Mouse (Mus musculus) lung, embryonic 14.5 days (tissue): ENCODE data around the gene AC141477.1. TPM values are rescaled to one million over a fixed set of nuclear protein-coding genes. Genes with fewer than 3 reads are reported as not detected.

ENCODE experiments used
- ATAC-seq: fragments of 200-750 bp; cut with Nextera tagmentation; 2 replicates; pipeline ENCODE4 v1.8.0; 2017; ENCODE audit warnings: mild to moderate bottlenecking, moderate TSS enrichment, moderate library complexity; ENCODE audit not compliant: insufficient read depth
- DNase-seq: peaks from one replicate; pipeline ENCODE4 v3.0.0-alpha.2; 2015
- H3K27ac ChIP-seq: fragments of 300-500 bp; sonication (generic); 2 replicates; pipeline ENCODE4 v1.5.1; 2014; ENCODE audit warnings: low read depth, mild to moderate bottlenecking, moderate library complexity
- H3K27me3 ChIP-seq: fragments of 300-500 bp; sonication (generic); 2 replicates; pipeline ENCODE4 v1.6.1; 2014; ENCODE audit warnings: low read length, control low read depth; ENCODE audit not compliant: insufficient read depth
- H3K36me3 ChIP-seq: fragments of 300-500 bp; sonication (generic); 2 replicates; pipeline ENCODE4 v1.6.1; 2014; ENCODE audit warnings: control low read depth; ENCODE audit not compliant: insufficient read depth
- H3K4me1 ChIP-seq: fragments of 300-500 bp; sonication (generic); 2 replicates; pipeline ENCODE4 v1.6.1; 2014; ENCODE audit warnings: antibody characterized with exemption, control low read depth; ENCODE audit not compliant: insufficient read depth
- H3K4me2 ChIP-seq: fragments of 300-500 bp; sonication (generic); 2 replicates; pipeline ENCODE4 v1.6.1; 2014; ENCODE audit warnings: mild to moderate bottlenecking
- H3K4me3 ChIP-seq: fragments of 300-500 bp; sonication (generic); 2 replicates; pipeline ENCODE4 v1.5.1; 2014; ENCODE audit warnings: low read depth, low read length
- H3K9ac ChIP-seq: fragments of 300-500 bp; sonication (generic); 2 replicates; pipeline ENCODE4 v1.6.1; 2014
- H3K9me3 ChIP-seq: fragments of 300-500 bp; sonication (generic); 2 replicates; pipeline ENCODE4 v1.6.1; 2016; ENCODE audit warnings: low read depth, low read length, control low read depth
- CTCF ChIP-seq: IDR thresholded peaks from 2 replicates; pipeline ENCODE4 v1.5.1; 2016; ENCODE audit warnings: antibody characterized with exemption, low read depth
- WGBS: fragments of 180-500 bp; shearing (Covaris S2); extraction: QIAGEN DNeasy Blood & Tissue Kit; methylation state at CpG from one replicate; pipeline ENCODE4 v1.1.7; 2014; 5-methylcytosine and 5-hydroxymethylcytosine counted together
- polyA plus RNA-seq: library from polyadenylated mRNA; unstranded; fragments of >200 nt; fragmentation: Nextera tagmentation; extraction: Ambion mirVana; gene quantifications from 2 replicates; pipeline ENCODE4 v1.2.1, GENCODE M21; 2014

The AC141477.1 gene
- polyA plus RNA-seq, 1 experiment from 2014 or later = not detected

DNA sequence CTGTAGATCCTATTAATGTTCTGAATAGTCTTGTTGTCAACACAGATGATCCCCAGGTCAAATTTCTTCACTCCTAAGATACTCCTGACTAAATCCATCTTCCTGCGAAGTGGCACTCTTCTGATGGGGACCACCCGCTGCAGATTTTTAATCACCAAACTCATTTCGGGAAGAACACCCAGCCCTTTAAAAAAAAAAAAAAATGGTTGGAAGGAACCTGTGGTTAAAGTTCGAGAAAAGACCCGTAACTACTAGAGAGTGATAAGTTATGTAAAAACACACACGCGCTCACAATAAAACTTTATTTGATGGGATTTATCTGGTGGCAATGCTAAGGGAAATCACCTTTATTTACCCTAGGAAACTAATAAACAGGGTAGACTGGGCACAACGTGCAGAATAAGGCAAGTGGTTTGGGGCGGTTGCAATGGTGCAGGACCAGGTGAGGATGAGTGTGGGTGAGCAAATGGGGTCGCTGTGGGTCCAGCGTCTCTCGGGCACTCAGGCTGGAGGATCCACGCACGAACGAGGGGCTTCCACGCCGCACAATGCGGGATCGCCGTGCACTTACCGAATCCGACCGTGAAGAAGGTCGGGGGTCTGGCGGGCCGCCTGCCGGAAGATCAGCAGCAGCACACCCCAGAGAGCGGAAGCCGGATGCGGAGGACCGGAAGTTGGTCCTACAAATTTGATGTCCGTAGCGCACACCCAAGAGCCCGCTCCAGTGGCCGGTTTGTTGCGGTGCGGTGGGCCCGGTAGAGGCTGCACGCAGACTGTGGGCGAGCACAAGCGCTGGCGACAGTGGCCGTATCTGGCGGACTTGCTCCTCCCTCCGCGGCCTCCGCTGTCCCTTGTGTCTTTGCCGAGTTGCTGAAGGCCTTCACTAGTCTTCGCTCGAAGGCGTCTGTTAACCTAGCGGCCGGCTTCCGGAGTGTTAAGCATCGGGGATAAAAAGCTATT is 28.2 kb upstream of the AC141477.1 start, which contains the start of the genes Mcm3ap and Ybey:
TSS of gene Mcm3ap (plus strand) at position 725 of the 960 bp plus-strand sequence.
TSS of gene Ybey (minus strand) at position 912 of the 960 bp plus-strand sequence.
- peak within 1 kb of the TSS; percentile 78 for H3K4me3 ChIP-seq
- DNase-seq (peak; percentile 96), ATAC-seq (peak; percentile 99)
- peak within 1 kb of the TSS; percentile 92 for H3K9ac ChIP-seq
- H3K4me2 ChIP-seq = peak within 1 kb of the TSS; percentile 64
- peak; percentile 66 for TF ChIP-seq CTCF
- H3K27ac ChIP-seq = peak within 1 kb of the TSS; percentile 85
- 1% methylated on average over 55 of the region's 55 CpGs for WGBS
- no peaks in the 10 kb centered on the region for H3K4me1 ChIP-seq
- H3K36me3 ChIP-seq = peaks cover 31% of the 10 kb centered on the region
- no peaks in the 10 kb centered on the region for H3K27me3 ChIP-seq
- H3K9me3 ChIP-seq = no peaks in the 10 kb centered on the region

- Histone ChIP-seq H3K4me1 (no peaks in the 10 kb centered on the region), H3K4me3 (no peak overlapping the region), H3K9me3 (no peaks in the 10 kb centered on the region), H3K9ac (no peak overlapping the region), H3K4me2 (no peak overlapping the region), H3K36me3 (no peaks in the 10 kb centered on the region), H3K27ac (no peak overlapping the region), H3K27me3 (no peaks in the 10 kb centered on the region)
- DNase-seq = no peak
- WGBS = 87% methylated on average over 6 of the region's 6 CpGs
- ATAC-seq = no peak
- TF ChIP-seq CTCF = no peak
These were observed 22.5 kb upstream of the AC141477.1 start for GRCm38 (mm10) chr10:76462721-76463120.

DNA sequence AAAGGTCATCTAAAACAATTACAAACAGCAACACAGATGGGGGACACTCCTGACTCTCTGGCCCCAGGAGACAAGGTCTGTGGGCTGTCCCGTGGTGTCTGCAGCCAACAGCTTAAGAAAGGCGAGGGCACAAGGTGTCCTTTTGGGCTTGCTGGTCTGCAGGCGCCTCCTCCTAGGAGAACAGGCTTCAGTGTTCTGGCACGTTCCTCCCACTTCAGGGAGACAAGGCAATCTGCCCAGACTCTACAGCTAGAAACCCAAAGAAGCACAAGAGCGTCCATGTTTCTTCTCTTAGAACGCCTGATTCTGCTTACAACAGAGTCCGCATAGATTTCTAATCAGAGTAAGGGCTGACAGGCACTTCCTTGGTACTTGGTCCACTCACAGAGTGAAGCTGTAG is 22.1 kb upstream of the AC141477.1 start:
- H3K4me1 ChIP-seq = no peaks in the 10 kb centered on the region
- no peak overlapping the region for H3K9ac ChIP-seq
- no peaks in the 10 kb centered on the region for H3K36me3 ChIP-seq
- no peaks in the 10 kb centered on the region for H3K27me3 ChIP-seq
- TF ChIP-seq CTCF = no peak
- H3K27ac ChIP-seq = no peak overlapping the region
- H3K9me3 ChIP-seq = no peaks in the 10 kb centered on the region
- WGBS = 86% methylated on average over 7 of the region's 7 CpGs
- H3K4me2 ChIP-seq = no peak overlapping the region
- H3K4me3 ChIP-seq = no peak overlapping the region
- DNase-seq (no peak), ATAC-seq (no peak)

GRCm38 (mm10) chr10:76461255-76461654 is 21.0 kb upstream of the AC141477.1 start:
- no peak for TF ChIP-seq CTCF
- Histone ChIP-seq H3K27ac (no peak overlapping the region), H3K4me2 (no peak overlapping the region), H3K4me3 (no peak overlapping the region), H3K4me1 (no peaks in the 10 kb centered on the region), H3K27me3 (no peaks in the 10 kb centered on the region), H3K9me3 (no peaks in the 10 kb centered on the region), H3K36me3 (no peaks in the 10 kb centered on the region), H3K9ac (no peak overlapping the region)
- no peak for DNase-seq
- WGBS = 79% methylated on average over 1 of the region's 1 CpGs
- ATAC-seq = no peak

GRCm38 (mm10) chr10:76455289-76455688 is 15.0 kb upstream of the AC141477.1 start:
- DNase-seq (peak; percentile 76), ATAC-seq (no peak)

GRCm38 (mm10) chr10:76448851-76449250 is 8.6 kb upstream of the AC141477.1 start, which contains the start of gene 2610028H24Rik:
2610028H24Rik (plus strand) TSS chr10:76449081.
- Histone ChIP-seq H3K4me2 (no peak within 1 kb of the TSS), H3K9ac (no peak within 1 kb of the TSS), H3K4me1 (peaks cover under 1% of the 10 kb centered on the region; the same call in 1 of the 2 replicates), H3K27me3 (no peaks in the 10 kb centered on the region), H3K9me3 (no peaks in the 10 kb centered on the region), H3K27ac (no peak within 1 kb of the TSS), H3K36me3 (no peaks in the 10 kb centered on the region), H3K4me3 (no peak within 1 kb of the TSS)
- DNase-seq (no peak), ATAC-seq (no peak)
- WGBS = 62% methylated on average over 5 of the region's 5 CpGs
- TF ChIP-seq CTCF = no peak

More at GRCm38 (mm10) chr10:76455289-76455688, 15.0 kb upstream of the AC141477.1 start:
- no peaks in the 10 kb centered on the region for H3K9me3 ChIP-seq
- 50% methylated on average over 5 of the region's 5 CpGs for WGBS
- TF ChIP-seq CTCF = peak; percentile 75
- no peak overlapping the region for H3K9ac ChIP-seq
- H3K4me2 ChIP-seq = no peak overlapping the region
- no peaks in the 10 kb centered on the region for H3K27me3 ChIP-seq
- H3K36me3 ChIP-seq = no peaks in the 10 kb centered on the region
- H3K4me3 ChIP-seq = no peak overlapping the region
- H3K4me1 ChIP-seq = no peaks in the 10 kb centered on the region
- no peak overlapping the region for H3K27ac ChIP-seq
